Mouse (Mus musculus): Measurements from ENCODE around the gene Hopx. TPM values are rescaled to one million over a fixed set of nuclear protein-coding genes. Genes with fewer than 3 reads are reported as not detected.
A peak's percentile ranks its signal among the peaks of the same experiment; 100 is the strongest.

Hopx gene
- total RNA-seq, 2 experiments from 2014 or later, result 15.1 to 16.1 TPM

DNA sequence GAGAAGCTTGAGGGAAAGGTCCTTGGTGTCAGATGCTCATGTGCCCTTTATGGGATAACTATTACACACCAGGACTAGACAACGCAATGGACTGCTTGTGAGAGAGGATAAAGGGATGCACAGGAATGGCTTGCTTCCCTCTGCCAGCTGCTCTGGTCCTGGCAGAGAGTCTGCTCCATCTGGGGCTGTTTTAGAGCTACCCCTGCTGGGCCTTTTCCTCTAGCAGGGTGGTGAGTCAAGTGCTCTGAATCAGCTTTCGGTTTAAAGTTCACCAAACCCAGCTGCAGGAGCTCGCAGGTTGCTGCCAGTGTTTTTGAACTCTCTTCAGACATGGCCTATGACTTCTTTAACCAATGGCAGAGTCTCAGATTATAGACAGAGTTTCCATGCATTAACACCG lies 39.0 kb downstream of the Hopx start:
- DNase-seq (ENCODE audit: low spot score in 2 of 2), result no peak

DNA sequence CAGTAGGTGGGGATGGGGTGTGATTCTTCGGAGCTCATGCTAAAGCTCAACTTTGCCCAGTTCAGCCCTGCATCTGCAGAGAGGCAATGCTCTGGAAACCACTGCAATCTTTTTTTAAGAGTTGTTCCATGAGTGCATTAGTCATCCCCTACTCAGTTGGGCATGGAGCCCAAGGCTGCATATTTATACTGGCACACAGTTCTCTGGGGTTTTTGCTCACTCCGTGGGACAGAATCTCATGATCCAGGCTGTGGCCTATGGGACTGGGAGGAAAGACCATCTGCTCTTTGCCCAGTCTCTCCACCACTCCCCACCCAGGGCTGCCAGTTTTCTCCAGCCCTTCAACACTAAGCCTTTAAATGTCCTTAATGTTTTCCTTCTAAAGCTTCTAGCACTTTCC lies 40.0 kb downstream of the Hopx start:
- DNase-seq (ENCODE audit: low spot score in 2 of 2), result peak in 1 of 2 experiments; percentile 52

DNA sequence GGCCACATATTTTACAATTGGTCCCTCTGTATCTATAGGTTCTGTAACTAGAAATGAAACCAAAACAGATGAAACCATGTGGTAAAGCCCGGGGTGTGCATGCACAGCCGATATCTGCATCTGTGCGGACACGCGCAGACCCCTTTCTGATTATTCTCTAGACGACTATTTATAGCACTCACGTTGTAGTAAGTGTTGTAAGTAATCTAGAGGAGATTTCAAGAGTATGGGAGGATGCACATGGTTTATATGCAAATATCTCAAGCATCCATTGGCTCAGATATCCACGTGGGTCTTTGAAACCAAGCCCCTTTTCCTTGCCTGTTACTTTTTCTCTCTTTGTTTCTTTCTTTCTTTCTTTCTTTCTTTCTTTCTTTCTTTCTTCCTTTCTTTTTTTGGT lies 41.1 kb downstream of the Hopx start:
- DNase-seq (ENCODE audit: low spot score in 2 of 2), result no peak

DNA sequence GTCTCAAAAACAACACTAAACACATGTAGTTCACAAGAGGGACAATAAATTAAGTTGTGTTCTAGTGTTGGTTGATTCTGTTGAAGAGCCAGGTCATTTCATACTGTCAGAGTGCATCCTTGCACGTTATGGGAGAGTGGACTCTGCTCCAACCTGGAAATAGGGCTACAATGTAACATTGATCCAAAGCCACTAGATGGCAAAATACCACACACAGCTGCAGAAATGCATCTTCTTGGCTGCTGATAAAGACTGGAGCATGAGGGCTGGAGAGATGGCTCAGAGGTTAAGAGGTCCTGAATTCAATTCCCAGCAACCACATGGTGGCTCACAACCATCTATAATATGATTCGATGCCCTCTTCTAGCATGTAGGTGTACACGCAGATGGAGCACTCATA lies 43.3 kb downstream of the Hopx start:
- DNase-seq (ENCODE audit: low spot score in 2 of 2), result no peak

DNA sequence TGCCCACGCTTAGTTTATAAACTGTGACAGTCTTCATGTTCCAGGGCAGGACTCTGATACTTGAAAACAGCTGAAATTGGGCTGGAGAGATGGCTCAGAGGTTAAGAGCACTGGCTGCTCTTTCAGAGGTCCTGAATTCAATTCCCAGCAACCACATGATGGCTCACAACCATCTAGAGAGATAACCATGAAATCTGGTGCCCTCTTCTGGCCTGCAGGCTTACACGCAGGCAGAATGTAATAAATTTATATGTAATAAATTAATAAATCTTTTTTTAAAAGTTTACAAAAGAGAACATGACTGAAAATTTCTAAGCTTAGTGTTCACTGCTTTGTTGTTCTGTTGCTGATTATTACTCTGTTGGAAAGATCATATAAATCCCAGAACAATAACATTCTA lies 43.9 kb downstream of the Hopx start:
- no peak for DNase-seq (ENCODE audit: low spot score in 2 of 2)

DNA sequence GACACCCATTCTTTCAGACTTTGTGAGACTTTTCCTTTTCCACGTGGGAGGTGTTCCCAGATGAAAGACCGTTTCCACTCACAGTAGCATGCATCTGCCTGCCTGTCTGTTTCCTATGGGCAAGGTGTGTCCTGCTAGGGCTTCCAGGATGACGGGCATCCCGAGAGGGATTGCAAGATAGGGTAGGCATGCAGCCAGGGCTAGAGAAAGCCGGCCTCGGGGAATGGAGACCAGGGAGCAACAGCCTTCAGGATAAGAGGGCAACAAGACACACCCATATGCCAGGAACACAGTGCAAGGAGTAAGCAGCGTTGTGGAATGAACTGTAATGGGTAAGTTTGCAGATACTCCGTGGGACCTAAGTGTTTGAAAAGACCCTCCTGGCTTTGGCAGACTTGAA lies 47.6 kb downstream of the Hopx start:
- no peak for DNase-seq (ENCODE audit: low spot score in 2 of 2)

DNA sequence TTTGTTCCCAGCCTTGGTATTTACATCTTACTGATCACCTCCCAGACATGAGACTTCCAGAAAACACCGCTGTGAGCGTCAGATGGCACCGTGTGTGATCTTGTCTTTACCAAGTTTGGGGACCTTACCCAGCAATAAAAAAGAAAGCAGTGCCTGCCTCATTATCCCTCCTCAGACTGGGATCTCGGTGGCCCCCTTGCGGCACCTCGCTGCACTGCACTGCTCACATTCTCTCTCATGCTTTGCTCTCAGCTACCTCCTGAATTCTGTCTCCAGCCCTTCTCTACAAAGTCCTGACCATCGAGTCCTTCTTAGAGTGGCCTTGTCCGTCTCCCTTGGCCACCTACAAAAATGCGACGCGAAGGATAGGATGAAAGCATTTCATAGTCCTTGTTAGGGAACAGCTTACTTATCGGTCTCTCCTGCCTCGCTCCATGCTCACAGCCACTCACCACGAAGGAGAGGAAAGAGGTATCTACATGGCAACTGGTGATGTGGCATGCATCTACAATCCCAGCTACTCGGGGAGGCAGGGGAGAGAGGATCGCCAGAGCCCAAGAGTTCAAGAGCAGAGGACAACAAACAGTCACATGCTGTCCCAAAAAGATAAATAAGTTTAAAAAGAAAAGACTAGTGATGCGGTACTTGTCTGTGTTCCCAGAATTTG lies 53.4 kb downstream of the Hopx start:
- DNase-seq (ENCODE audit: low spot score in 2 of 2), result peak; percentile 40 to 56

DNA sequence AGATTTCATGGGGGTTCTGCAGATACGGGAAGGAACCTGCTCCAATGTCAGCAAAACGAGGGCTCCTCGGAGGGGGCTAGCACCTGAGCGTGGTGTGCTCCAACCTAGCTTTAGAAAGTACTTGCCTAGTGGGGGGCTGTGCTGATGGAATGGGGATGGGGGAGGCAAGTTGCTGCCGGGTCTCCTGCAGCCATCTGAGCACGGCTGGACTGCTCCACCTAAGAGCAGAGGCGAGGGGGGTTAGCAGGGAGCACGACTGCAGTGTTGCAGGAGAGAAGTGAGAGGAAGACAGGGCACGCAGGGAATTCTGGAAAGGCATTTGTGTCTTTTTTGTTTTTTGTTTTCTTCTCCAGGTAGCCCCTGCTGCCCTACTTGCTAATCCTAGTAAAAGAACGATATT lies 54.6 kb downstream of the Hopx start:
- no peak for DNase-seq (ENCODE audit: low spot score in 2 of 2)

DNA sequence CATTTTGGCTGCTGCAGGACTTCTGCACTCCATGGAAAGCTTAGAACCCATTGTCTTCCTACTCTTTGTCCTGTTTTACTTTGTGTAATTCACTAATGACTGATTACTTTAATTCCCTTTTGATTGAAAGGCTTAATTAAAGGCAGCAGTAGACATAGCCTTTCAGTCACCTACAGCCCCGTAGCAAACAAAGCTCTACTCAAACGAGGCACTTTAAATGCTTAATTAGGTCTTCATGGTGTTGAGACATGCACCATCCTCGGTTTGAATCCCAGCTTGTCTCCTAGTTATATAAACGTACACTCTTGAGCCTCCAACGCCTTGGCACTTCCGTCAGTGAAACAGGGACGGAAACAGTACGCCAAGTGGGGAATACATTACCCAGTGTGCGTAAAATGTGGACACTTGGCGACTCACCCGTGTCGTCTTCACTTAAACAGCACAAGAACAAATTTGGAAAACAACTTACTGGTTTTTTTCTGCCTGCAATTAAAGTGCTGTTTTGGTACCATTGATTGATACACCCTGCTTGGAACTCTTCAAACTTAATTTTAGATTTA lies 58.0 kb downstream of the Hopx start:
- no peak for DNase-seq (ENCODE audit: low spot score in 2 of 2)

DNA sequence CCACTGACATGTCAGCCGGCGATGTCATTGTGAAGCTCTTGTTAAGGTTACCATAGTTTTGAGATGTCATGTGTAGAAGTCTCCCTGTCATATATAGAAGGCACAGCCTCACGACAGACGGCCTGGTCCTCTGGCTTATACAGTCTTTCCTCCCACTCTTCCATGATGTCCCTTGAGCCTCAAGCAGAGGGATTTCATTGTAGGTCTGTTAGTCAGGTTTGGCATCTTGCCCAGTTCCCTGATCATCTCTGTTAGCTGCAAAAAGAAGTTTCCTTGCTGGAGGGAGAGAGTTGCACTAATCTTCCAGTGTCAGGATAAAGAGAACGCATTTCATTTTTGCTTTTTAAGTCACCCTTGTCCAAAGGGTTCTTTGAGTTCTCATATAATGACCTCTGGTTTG lies 62.3 kb downstream of the Hopx start:
- no peak for DNase-seq (ENCODE audit: low spot score in 2 of 2)

DNA sequence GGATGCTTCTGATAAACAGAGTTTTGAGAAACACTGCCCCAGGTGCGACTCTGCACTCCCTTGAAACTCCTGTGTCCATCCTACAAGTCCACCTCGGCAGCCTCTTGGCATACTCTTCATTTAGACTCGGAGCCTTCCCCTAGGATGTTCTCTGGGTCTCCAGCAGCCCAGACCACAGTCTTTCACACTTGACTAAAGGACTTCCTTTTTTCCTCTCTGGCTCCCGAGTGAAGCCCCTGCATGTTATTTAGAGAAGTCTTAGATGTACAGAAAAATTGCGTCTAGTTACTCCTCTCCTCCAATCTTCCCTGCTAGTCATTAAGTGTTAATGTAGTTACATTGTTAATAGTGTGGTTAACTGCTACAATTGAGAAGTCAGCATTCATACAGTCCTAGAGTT lies 70.6 kb downstream of the Hopx start:
- DNase-seq (ENCODE audit: low spot score in 2 of 2), result no peak

DNA sequence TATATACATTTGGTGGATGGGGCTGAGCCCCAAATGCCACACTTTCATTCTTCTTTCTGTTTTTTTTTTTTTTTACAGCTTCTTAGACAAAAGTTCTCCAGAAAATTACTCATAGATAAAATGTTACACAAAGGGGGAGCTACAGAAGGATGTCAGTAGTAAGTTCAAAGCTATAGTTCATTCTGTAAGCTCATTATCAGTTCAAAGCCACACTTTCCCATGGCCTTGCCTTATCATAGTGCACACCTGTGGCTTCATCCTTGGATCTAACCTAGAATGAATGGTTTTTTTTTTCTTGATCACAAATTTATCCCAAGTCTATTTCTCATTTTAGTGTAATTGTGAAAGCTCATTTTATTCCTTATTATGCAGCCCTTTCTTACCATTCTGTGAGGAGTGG lies 75.5 kb downstream of the Hopx start:
- DNase-seq (ENCODE audit: low spot score in 2 of 2), result no peak

DNA sequence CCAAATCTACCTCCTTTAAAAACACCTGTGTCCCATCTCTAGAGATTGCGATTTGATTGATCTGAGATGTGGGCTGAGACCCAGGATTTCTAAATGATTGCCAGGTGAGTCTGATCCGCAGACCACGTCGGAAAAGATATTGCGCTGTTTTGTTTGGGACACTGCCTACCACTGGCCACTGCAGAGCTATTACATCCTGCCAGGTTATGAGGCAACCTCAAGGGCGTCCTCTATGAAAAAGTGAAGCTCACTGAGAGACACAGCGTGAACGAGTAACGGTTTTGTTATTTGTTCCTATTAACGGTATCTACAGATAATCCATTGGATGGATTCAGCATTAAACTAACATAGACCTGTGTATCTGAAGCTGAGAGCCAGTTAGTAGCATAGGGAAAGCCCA lies 76.5 kb downstream of the Hopx start:
- DNase-seq (ENCODE audit: low spot score in 2 of 2), result no peak

Other genes starting within 250 kb of the Hopx start
- gene Aasdh, start 209.6 kb downstream of the Hopx start, total RNA-seq (2021), result 10 to 100 TPM; 12.4 to 16.0 TPM
- gene Paics, start 163.8 kb downstream of the Hopx start, total RNA-seq (2021), result 100 to 1,000 TPM; 150 to 154 TPM
- 10 to 100 TPM; 35.6 to 39.2 TPM for gene Ppat, start 163.5 kb downstream of the Hopx start, total RNA-seq (2021)
- gene Srp72, start 140.4 kb downstream of the Hopx start, total RNA-seq (2021), result 10 to 100 TPM; 84.2 to 86.6 TPM
- gene Arl9, start 111.1 kb downstream of the Hopx start, total RNA-seq (2021), result not detected
- not detected for gene Thegl, start 99.1 kb downstream of the Hopx start, total RNA-seq (2021)
- gene Spink2, start 96.3 kb upstream of the Hopx start, total RNA-seq (2021), result 1 to 10 TPM; 2.7 to 4.0 TPM
- 10 to 100 TPM; 26.3 to 26.4 TPM for gene Rest, start 150.4 kb upstream of the Hopx start, total RNA-seq (2021)
- gene Noa1, start 195.0 kb upstream of the Hopx start, total RNA-seq (2021), result 10 to 100 TPM; 14.2 to 15.9 TPM
- gene Polr2b, start 195.0 kb upstream of the Hopx start, total RNA-seq (2021), result 10 to 100 TPM; 31.5 to 35.7 TPM

Data from gastrocnemius, postnatal 4 days (tissue).